Mouse (Mus musculus): ENCODE measurements around the gene Dnaaf2.
"Not testable (repeated sequence)": the region's sequence is repeated elsewhere in the genome, so short reads cannot be mapped to it uniquely, and the experiment has no call there.

Gene Dnaaf2

GRCm38 (mm10) chr12:69164904-69165303 lies 33.3 kb downstream of the Dnaaf2 start:
- DNase-seq (ENCODE audit: low read depth, low spot score): no peak

GRCm38 (mm10) chr12:69163586-69163985 lies 34.6 kb downstream of the Dnaaf2 start:
- not testable (repeated sequence) for DNase-seq (ENCODE audit: low read depth, low spot score)

- not testable (repeated sequence) for DNase-seq (ENCODE audit: low read depth, low spot score)
Observed at GRCm38 (mm10) chr12:69160677-69161076, 37.6 kb downstream of the Dnaaf2 start.

GRCm38 (mm10) chr12:69159578-69159940 lies 38.7 kb downstream of the Dnaaf2 start:
- peak; percentile 66 for DNase-seq (ENCODE audit: low read depth, low spot score)

GRCm38 (mm10) chr12:69158765-69159577 lies 39.3 kb downstream of the Dnaaf2 start, which contains the start of gene Rps29:
Rps29 (minus strand) TSS chr12:69159186.
- DNase-seq (ENCODE audit: low read depth, low spot score): peak; percentile 100

- no peak for DNase-seq (ENCODE audit: low read depth, low spot score)
Observed at GRCm38 (mm10) chr12:69158366-69158764, 39.9 kb downstream of the Dnaaf2 start.

GRCm38 (mm10) chr12:69157107-69157506 lies 41.1 kb downstream of the Dnaaf2 start:
- DNase-seq (ENCODE audit: low read depth, low spot score): no peak

- DNase-seq (ENCODE audit: low read depth, low spot score): no peak
Observed at GRCm38 (mm10) chr12:69156436-69156835, 41.8 kb downstream of the Dnaaf2 start.

- no peak for DNase-seq (ENCODE audit: low read depth, low spot score)
Observed at GRCm38 (mm10) chr12:69155923-69156322, 42.3 kb downstream of the Dnaaf2 start.

GRCm38 (mm10) chr12:69150049-69150448 lies 48.2 kb downstream of the Dnaaf2 start:
- DNase-seq (ENCODE audit: low read depth, low spot score): no peak

- no peak for DNase-seq (ENCODE audit: low read depth, low spot score)
Observed at GRCm38 (mm10) chr12:69147166-69147735, 51.0 kb downstream of the Dnaaf2 start.

GRCm38 (mm10) chr12:69143460-69143859 lies 54.8 kb downstream of the Dnaaf2 start:
- no peak for DNase-seq (ENCODE audit: low read depth, low spot score)

- DNase-seq (ENCODE audit: low read depth, low spot score): no peak
Observed at GRCm38 (mm10) chr12:69139841-69140240, 58.4 kb downstream of the Dnaaf2 start.

GRCm38 (mm10) chr12:69139201-69139600 lies 59.0 kb downstream of the Dnaaf2 start:
- DNase-seq (ENCODE audit: low read depth, low spot score): no peak
